Mouse (Mus musculus): ENCODE data around the gene Kank1.

Gene Kank1

DNA sequence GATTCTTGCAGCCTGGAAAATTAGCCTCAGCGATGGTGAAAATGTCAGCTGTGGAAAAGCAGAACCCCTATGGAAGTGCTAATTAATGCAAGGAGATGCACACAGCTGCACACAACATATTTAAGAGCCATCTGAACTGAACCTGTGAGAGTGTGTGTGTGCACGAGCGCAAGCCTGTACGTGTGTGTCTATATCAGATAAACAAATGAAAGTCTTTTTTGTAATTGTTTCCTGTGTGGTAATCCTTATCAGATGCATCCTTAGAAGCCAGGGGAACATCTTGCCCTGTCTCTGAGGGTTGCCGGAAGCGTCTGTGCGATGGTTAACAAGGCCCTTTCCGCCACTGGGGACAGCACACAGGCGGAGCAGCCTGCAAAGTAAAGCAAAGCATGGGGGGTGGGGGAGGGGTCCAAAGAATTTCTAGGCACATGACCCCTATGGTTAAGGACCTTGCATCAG, 123.8 kb downstream of the Kank1 start:
- no peak for DNase-seq (ENCODE audit: extremely low read depth, insufficient read length, low spot score)

DNA sequence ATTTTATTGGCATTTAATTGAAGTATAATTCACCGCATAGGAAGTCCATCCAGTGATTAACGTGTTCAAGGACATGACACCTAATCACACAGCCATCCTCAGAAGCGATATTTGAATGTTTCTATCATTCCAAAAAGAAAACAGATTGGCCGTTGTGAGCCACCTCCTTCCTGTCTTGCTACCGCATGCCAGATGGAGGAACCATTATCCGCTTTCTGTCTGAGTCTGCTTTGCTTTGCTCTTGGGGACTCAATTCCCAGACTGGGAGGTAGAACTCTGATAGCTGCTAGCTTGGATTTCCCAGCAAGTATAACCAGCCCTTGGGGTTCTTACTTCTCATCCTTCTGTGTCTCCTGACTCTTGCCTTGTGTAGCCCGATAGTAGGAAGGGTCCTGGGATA, 125.2 kb downstream of the Kank1 start:
- DNase-seq (ENCODE audit: extremely low read depth, insufficient read length, low spot score), result no peak

DNA sequence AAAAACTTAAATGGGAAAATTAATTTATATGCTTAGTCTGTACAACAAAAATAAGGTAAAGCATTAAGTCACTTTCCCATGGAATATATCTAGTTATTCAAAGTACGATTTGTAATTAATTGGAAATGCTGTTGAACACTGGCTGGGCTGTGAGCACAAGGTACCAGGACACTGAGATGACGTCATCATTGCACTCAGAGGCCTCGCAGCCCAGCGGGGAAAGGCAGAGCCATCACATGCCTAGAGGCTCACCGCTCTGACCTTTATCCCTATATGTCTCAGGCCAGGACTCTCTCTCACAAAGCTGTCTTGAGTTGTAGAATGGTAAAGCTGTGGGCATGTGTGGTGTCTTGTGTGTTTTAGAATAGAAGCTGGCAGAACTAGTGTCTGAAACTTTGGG, 128.9 kb downstream of the Kank1 start:
- DNase-seq (ENCODE audit: extremely low read depth, insufficient read length, low spot score), result no peak

DNA sequence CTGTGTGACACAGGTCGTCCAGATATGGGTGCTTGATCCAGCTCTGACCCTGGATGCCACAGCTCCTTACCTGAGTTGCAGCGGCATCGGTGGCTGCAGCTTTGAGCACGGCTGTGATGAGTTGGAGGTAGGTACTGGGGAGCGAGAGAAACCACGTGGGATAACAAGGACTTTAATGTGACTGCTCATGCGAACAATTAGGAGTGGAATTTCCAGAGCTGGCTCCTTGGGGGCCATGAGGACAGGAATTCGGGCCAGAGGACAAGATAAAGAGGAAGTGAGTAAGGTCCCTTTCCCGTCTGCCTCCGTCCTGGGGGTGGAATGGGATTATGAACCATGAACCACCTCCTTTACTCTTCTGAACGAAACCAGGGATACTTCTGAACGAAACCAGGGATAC, 129.8 kb downstream of the Kank1 start:
- no peak for DNase-seq (ENCODE audit: extremely low read depth, insufficient read length, low spot score)

DNA sequence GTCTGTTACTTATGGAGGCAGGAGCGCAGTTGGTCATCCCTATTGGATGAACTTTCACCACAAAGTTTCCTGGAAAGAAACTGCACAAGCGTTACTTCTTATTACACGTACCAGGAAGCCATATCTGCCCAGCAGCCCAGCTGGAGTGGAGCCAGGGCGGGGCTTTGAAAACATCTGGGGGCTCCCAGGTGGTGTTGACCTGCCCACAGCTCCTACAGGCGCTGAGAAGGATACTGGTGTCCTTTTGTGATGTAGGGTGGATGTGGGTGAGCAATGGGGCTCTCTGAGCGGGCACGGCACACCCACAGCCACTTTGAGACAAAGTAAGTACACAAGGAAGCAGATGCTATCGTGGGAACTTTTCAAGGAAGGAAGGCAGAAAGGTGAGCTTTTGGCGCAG, 133.7 kb downstream of the Kank1 start:
- DNase-seq (ENCODE audit: extremely low read depth, insufficient read length, low spot score), result no peak

DNA sequence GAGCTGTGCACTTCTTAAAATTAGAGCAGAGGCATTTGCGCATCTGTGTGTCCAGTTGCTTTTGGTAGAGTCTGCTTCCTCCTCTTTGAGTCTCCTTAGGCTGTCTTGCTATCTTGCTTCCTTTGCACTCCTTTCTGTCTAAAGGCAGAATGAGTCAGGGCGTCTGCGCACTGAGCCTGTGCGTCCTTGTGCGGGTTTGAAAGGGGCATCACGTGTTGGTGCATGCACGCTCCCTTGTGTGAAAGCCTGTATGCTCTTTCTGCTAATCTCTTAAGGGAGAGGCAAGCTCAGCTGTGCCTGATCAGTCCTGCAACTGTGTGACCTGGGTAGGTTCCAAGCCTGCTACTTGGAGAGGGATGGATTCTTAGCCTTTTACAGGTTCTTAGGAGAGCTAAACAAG, 136.0 kb downstream of the Kank1 start:
- DNase-seq (ENCODE audit: extremely low read depth, insufficient read length, low spot score), result no peak

DNA sequence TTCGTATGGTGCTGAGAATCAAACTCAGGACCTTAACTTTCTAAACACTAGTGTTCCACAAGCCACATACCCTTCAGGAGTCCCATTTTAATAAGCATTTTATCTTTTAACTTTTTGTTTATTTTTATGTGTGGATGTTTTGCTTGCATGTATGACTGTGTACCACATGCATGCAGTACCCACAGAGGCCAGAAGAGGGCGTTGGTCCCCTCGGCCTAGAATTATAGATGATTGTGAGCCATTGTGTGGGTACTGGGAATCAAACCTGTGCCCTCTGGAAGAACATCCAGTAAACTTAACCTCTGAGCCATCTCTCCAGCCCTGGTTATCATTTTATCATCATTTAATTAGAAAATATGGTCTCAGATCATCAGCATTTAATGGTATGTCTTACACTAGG, 136.8 kb downstream of the Kank1 start:
- no peak for DNase-seq (ENCODE audit: extremely low read depth, insufficient read length, low spot score)

DNA sequence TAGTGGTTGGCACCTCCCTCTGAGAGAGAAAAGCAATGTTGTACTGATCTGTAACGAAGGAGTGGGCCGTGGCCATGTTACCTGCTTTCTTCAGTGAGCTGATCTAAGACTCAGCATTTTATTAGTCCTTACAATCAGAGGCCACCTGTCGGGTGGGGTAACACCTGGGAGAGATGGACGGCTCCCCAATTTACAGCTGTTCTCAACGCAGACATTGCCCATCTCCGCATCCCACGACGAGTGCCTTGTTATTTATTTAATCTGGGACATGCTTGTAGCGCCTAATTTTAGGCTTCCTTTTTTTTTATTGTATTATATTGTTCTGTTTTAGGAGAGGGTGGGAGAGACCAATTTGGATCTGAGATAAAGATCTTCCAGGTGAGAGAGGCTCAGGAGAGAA, 137.4 kb downstream of the Kank1 start:
- DNase-seq (ENCODE audit: extremely low read depth, insufficient read length, low spot score), result no peak

DNA sequence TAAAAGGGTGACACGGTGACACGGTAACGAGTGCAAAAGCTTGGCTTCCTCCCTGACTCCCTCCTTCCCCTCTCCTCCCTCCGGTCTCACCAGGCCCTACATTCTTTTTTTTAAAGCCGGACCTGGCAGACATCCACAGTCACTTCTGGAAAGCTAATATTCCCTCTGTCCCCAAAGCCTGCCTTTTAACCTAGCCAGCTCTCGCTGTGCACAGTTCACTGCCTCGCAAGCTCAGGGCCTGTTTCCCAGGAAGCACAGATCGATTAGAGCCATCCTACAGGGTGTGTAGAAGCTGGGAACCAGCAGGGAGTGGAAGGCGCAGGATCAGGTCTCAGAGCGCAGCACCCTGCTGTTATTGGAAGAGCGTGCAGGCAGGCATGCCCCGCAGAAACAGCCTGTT, 138.2 kb downstream of the Kank1 start:
- DNase-seq (ENCODE audit: extremely low read depth, insufficient read length, low spot score), result no peak

DNA sequence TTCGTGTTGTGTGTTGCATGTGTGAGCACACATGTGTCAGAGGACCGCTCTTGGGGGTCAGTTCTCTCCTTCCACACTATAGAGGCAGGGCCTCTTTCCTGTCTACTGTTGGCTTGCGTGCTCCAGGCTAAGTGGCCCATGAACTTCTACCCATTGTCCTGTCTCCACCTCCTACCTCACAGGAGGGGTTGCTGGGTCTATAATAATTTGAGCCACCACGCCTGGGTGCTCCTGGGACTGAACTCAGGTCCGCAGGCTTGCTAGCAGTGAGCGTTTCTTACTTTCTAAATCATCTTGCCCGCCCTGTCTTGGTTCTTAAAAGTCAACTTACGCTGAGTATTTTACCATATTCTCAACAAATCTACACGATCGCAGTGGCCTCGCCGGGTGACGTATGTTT, 140.1 kb downstream of the Kank1 start:
- DNase-seq (ENCODE audit: extremely low read depth, insufficient read length, low spot score), result no peak

DNA sequence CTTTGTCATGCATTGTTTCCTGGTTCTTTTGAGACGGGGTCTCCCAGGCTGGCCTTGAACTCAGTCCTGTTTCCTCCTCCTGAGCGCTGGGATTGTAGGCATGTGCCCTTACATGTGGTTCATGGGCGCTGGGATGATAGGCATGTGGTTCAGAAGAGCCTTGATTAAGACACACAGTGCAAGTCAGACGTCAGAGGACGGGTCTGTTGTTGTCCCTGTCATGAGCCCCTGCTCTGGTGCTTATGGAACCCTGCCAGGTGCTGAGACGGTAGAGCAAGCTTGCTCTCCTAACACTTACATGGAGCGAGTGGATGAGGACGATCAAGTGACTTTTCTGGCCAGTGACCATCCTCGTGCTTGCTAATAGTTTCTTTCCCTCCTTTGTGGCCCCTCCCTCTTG, 143.9 kb downstream of the Kank1 start:
- no peak for DNase-seq (ENCODE audit: extremely low read depth, insufficient read length, low spot score)

DNA sequence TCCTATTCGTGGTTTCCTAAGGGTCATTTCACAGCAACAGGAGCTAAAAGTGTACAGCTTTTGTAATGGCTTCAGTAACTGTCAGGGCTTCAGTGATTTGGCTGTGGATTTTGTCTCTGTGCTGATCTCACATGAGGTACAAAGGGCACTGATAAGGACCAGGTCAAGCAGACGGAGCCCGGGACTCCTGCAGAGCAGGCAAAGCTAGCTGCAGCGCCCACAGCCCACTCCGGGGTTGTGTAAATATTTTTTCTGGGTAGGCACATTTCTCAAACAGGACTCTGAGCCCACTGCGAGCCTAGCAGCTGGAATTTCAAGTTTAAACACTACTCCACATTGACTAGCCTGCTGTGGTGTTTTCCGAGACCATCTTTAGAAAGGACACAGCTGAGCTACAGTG, 145.2 kb downstream of the Kank1 start:
- DNase-seq (ENCODE audit: extremely low read depth, insufficient read length, low spot score), result no peak

DNA sequence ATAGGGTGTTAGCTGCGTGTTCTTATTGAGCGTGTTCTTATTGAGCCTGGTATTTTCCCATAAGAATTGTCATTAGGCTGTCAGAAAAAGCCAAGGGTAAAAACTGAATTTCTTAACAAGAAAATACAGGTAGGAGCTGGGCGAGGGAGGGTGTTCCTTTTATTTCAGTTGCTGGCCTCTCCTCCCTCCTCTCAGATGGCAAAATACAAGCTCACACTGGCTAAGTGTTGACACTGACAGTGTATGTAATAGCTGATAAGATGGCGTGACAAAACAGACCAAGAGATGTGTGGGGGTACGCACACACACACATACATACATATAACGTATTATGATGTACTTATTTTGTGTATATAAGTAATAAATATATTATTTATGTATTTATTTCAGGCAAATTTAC, 145.7 kb downstream of the Kank1 start:
- DNase-seq (ENCODE audit: extremely low read depth, insufficient read length, low spot score), result no peak

DNA sequence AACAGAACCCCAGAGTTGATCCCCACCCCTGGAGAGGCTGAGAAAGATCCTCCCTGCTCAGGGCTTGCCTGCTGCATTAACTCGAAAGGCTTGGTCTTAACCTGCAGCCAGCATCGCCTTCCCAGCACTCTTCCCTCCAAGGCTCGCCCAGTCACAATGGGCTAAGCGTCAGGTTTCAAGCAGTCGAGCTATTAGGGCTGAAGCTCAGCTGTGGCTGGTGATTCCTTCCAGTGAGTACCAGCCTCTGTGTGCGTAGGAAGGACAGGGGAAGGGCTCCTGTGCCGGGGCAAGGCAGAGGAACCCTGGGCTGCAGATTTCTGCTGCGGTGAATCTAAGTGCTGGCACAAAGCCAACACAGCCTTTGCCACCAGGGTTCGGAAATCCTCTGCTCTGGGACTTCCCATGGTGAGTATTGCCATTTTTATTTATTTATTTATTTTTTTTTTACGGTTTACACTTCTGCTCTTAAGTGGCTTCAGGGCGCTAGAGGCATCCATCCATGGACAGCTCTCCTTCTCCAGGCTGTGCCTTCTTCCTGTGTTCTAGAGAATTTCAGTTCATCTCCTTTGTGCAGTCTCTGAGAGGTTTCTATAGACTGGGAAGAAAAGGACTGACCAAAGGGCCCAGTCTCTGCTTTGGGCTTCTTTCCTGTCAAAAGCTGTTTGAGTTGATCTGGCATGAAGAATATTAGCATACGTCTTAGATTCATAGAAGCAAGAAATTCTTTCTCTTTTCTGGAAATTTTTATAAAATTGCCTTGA, 146.8 kb downstream of the Kank1 start:
- DNase-seq (ENCODE audit: extremely low read depth, insufficient read length, low spot score), result no peak

DNA sequence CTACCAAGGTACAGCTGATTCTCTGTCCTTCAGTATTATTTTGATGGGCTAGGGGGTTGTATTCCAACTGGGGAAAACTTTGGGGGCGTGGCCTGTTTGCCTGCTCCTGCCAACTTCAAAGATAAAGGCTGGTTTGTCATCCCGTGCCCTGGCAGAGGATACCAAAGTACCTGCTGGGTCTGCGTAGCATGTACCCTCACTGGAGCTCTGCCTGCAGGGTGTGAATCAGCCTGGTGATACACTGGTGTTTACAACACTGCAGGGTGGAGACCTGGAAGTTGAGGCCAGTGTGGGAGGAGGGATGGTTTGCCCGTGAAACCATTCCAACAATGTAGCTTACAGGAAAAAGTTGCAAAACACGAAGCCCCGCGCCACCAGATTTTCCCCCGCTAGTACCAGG, 149.2 kb downstream of the Kank1 start:
- DNase-seq (ENCODE audit: extremely low read depth, insufficient read length, low spot score), result peak; percentile 31

DNA sequence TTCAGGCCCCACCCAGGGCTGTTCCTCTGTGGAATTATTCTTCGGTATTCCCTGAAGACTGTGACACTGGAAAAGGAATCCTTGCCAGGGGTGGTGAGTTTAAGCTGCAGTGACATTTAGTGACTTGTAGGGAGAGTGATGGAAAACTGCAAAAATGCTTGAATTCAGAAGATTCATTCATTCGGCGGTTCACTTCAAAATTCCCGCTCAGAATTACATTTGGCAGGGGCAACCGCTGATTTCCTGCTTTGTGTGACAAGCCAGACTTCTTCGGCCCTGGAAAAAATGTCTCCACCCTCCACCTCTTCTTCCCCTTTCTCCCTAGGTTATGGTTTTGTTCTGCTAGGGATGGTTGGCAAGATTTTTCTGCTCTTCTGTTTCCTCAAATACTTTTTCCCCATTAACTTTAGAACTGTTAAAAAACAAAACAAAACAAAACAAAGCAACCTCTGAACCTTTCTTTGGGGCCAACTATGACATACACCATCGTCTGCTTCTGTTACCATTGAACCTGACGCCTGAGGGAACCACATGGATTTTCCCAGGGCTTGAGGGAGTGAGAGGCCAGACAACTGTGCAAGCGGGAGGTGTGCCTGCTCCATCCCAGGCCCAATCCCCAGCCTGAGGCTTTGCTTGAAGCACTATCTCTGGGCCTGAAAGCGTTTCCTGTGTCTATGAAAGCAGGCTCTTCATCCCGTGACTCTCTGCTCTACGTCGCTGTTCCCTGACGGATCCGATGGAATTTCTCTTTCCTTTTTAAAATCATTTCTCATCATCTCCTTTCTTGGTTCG, 150.1 kb downstream of the Kank1 start:
- no peak for DNase-seq (ENCODE audit: extremely low read depth, insufficient read length, low spot score)

DNA sequence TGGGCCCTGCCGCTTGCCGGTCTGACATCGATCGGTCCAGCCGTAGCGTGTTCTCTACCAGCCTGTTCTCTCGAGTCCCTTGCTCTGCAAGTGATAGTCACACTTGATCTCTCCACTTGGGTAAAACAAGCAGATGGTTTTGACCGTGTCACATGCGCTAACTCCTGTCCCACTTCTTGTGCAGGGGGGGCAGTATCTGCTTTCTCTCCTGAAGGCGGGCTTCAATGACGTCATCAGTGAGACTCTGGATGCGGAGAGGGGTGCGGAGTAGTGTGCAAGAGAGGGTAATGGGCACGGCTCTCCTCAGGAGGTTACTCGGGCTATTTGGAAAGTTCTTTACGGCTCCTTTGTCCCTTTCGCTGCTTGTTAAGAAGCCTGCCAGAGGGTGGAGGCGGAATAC, 151.1 kb downstream of the Kank1 start:
- DNase-seq (ENCODE audit: extremely low read depth, insufficient read length, low spot score), result no peak

DNA sequence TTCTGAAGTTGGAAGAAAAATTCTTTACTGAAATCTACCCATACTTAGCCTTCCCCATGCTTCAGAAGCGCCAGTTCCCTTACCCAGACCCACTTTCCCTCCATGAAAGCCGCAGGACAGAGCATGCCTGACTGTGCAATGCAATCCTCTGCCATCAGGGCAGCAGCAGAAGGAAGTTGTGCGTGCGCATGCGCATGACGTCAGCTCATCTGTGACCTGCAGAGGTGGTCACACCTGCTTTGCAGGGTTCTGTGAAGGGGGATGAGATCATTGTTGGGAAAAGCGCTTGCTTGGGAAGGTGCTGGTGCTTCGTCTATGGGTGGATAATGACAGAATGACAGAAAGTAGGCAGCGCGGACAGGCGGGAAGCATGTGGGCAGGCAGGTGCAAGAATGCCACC, 155.4 kb downstream of the Kank1 start:
- no peak for DNase-seq (ENCODE audit: extremely low read depth, insufficient read length, low spot score)

DNA sequence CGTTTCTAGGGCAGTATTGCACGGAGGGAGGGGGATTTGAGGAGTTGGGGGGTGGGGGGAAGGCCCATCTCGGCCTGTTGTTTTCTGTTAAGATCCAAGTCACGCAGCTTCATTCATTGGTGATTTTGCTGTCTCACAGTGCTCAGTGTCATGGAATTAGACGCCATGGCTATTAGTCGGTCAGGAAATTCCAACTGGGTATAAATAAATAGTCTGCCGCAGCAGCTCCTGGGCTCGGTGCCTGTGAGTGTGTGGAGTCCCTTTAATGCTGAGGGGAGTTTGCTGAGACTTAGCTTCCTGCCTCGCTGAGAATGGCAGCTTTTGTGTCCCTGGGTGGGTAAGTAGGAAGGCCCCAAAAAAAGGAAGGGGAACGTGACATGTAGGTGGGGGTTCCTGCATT, 158.3 kb downstream of the Kank1 start:
- DNase-seq (ENCODE audit: extremely low read depth, insufficient read length, low spot score), result no peak

DNA sequence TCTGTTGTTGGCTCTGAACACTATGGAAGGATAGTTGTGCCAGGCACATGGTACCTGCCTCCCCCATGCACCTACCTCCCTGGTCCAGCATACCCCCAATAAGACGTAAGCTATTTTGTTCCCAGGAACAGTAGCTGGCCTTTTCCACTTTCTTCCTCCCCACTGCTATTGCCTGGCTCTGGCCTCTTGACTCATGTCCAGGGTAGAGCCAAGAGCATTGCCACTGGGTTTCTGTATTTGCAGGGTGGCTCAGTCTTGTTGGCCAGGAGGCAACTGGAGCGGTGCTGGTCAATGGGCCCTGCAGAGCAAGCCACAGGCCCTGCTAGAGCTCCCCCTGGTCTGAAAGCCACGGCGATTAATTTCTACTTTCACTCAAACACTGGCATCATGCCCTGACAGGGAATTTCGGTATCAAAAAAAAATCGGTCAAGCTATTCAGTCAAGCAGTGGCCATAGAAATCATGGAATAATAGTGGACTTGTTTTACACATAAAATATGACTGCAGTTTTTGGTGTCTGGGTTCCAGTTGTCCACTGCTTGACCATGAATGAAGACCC, 160.0 kb downstream of the Kank1 start:
- no peak for DNase-seq (ENCODE audit: extremely low read depth, insufficient read length, low spot score)

DNA sequence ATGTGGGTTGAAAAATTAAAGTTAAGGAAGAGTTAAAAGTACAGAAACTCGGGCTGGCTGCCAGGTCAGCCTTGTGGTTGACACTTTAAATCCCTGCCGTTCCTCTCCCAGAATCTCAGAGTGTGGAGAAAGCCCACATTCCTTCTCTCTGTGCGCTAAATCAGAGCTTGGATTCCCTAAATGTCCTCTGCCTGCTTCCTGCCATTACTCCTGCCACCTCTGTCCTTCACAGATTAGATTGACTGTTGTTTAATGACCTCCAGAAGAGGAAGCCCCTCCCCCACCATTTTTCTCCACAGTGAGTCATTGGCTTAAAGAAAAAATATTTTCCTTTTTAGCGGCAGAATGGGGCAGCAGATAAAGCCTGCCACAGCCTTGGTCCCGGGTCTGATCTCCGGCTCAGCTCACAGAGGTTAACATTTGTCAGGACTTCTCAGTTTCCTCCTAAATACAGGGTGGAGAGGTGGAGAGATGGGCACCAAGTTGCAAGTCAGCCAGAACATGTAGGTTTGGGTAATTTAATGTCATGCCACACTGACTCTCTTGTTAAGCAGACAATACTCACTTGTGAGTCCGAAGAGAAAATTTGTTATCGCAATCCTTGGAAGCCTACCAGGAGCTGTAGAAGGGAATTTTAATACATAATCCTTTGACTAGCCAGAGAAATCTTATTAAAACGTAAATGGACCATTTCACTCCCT, 162.9 kb downstream of the Kank1 start:
- peak; percentile 49 for DNase-seq (ENCODE audit: extremely low read depth, insufficient read length, low spot score)

All from 3134 (cell line).